Mouse (Mus musculus) bone marrow macrophage, adult 2 months (primary cell): ENCODE data around the gene Tpd52l2.

Experiments used
- CTCF ChIP-seq: IDR thresholded peaks from 2 replicates; pipeline ENCODE4 v1.5.1; 2012; ENCODE audit warnings: low read depth, mild to moderate bottlenecking, low read length, moderate library complexity
- POLR2A ChIP-seq: IDR thresholded peaks from 2 replicates; pipeline ENCODE4 v1.6.1; 2012; ENCODE audit warnings: mild to moderate bottlenecking, low read depth, low read length, borderline replicate concordance

- no peak for TF ChIP-seq CTCF
- TF ChIP-seq POLR2A = no peak
Measured at GRCm38 (mm10) chr2:181453274-181453673, 43.7 kb upstream of the Tpd52l2 start.
